Mouse (Mus musculus): ENCODE data around the gene Hmgn2. TPM values are rescaled to one million over a fixed set of nuclear protein-coding genes. Genes with fewer than 3 reads are reported as not detected.
"Not testable (repeated sequence)": the region's sequence is repeated elsewhere in the genome, so short reads cannot be mapped to it uniquely, and the experiment has no call there.

Gene Hmgn2
- polyA plus RNA-seq, 1 experiment: 108 TPM

GRCm38 (mm10) chr4:133929278-133929670 lies 39.2 kb downstream of the Hmgn2 start:
- H3K36me3 ChIP-seq (ENCODE audit: control insufficient read depth, insufficient read depth): no peaks in the 10 kb centered on the region
- H3K4me2 ChIP-seq (ENCODE audit: low read depth): no peak overlapping the region
- H3K79me2 ChIP-seq (ENCODE audit: control insufficient read depth, insufficient read depth): no peaks in the 10 kb centered on the region
- no peak overlapping the region for H3K4me3 ChIP-seq
- TF ChIP-seq POLR2AphosphoS2 (IDR thresholded peaks at IDR 0.05; ENCODE audit: insufficient read length, low read depth): no peak
- TF ChIP-seq TCF12 (IDR thresholded peaks at IDR 0.05; ENCODE audit: insufficient read depth, poor library complexity, severe bottlenecking): no peak
- TF ChIP-seq MYOG (IDR thresholded peaks at IDR 0.05; ENCODE audit: control insufficient read depth in 1 of 3, insufficient read depth in 1 of 3, insufficient read length in 2 of 3, low read depth in 2 of 3): no peak
- TF ChIP-seq MYOD1 (IDR thresholded peaks at IDR 0.05; ENCODE audit: control insufficient read depth in 1 of 3, insufficient read length in 2 of 3, low read depth in 2 of 3): no peak
- TF ChIP-seq CEBPB (IDR thresholded peaks at IDR 0.05; ENCODE audit: insufficient read depth, poor library complexity, severe bottlenecking): no peak
- no peak for TF ChIP-seq TCF3 (IDR thresholded peaks at IDR 0.05; ENCODE audit: insufficient read length, low read depth)
- no peak for TF ChIP-seq E2F4 (IDR thresholded peaks at IDR 0.05; ENCODE audit: insufficient read depth)
- TF ChIP-seq USF1 (IDR thresholded peaks at IDR 0.05; ENCODE audit: low read depth): no peak
- no peak for TF ChIP-seq MAX (IDR thresholded peaks at IDR 0.05; ENCODE audit: low read depth)
- TF ChIP-seq REST (IDR thresholded peaks at IDR 0.05; ENCODE audit: insufficient read depth, insufficient read length): no peak
- TF ChIP-seq POLR2A (IDR thresholded peaks at IDR 0.05; ENCODE audit: insufficient read length, low read depth): no peak
- no peak for TF ChIP-seq SRF (IDR thresholded peaks at IDR 0.05; ENCODE audit: control insufficient read depth, insufficient read length, low read depth)
- H3ac ChIP-seq (ENCODE audit: control insufficient read depth, insufficient read length): no peak overlapping the region
- H3K27me3 ChIP-seq (ENCODE audit: control insufficient read depth, insufficient read depth, insufficient read length): no peaks in the 10 kb centered on the region

DNA sequence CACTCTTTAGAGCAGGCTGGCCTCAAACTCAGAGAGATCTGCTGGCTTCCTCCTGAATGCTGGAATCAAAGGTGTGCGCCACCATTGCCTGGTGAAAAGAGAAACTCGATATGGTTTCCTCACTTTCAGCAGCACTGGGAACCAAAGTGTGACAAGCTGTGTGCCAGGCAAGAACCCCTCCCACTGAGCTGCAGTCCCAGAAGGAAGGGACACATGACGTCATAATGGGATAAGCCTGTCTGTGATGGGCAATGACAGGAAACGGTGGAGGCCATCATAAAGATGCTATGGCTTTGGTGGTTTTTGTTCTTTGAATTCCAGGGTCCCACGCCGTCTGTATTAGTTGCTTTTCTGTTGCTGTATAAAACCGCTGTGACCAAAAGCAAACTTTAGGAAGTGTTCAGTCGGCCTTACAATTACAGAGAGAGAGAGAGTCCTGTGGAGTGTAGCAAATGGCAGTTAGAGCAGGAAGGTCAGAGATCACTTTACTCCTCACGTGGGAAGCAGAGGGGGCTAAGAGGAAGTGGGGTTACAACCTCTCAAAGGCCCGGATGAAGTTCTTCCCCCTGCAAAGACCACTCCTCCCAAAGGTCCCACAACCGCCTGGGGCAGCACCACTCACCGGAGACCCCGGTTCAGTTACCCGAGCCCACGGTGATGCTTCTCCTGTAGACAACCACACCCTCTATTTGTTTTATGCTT lies 39.7 kb downstream of the Hmgn2 start:
- H3ac ChIP-seq (ENCODE audit: control insufficient read depth, insufficient read length): no peak overlapping the region
- H3K79me2 ChIP-seq (ENCODE audit: control insufficient read depth, insufficient read depth): no peaks in the 10 kb centered on the region
- H3K4me2 ChIP-seq (ENCODE audit: low read depth): peak overlapping the region; percentile 14
- no peak overlapping the region for H3K4me3 ChIP-seq
- no peaks in the 10 kb centered on the region for H3K36me3 ChIP-seq (ENCODE audit: control insufficient read depth, insufficient read depth)
- TF ChIP-seq CEBPB (IDR thresholded peaks at IDR 0.05; ENCODE audit: insufficient read depth, poor library complexity, severe bottlenecking): no peak
- no peak for TF ChIP-seq POLR2AphosphoS2 (IDR thresholded peaks at IDR 0.05; ENCODE audit: insufficient read length, low read depth)
- TF ChIP-seq TCF3 (IDR thresholded peaks at IDR 0.05; ENCODE audit: insufficient read length, low read depth): no peak
- TF ChIP-seq SRF (IDR thresholded peaks at IDR 0.05; ENCODE audit: control insufficient read depth, insufficient read length, low read depth): no peak
- TF ChIP-seq MYOG (IDR thresholded peaks at IDR 0.05; ENCODE audit: control insufficient read depth in 1 of 3, insufficient read depth in 1 of 3, insufficient read length in 2 of 3, low read depth in 2 of 3): no peak
- no peak for TF ChIP-seq MYOD1 (IDR thresholded peaks at IDR 0.05; ENCODE audit: control insufficient read depth in 1 of 3, insufficient read length in 2 of 3, low read depth in 2 of 3)
- TF ChIP-seq USF1 (IDR thresholded peaks at IDR 0.05; ENCODE audit: low read depth): no peak
- TF ChIP-seq POLR2A (IDR thresholded peaks at IDR 0.05; ENCODE audit: insufficient read length, low read depth): no peak
- TF ChIP-seq REST (IDR thresholded peaks at IDR 0.05; ENCODE audit: insufficient read depth, insufficient read length): no peak
- no peak for TF ChIP-seq TCF12 (IDR thresholded peaks at IDR 0.05; ENCODE audit: insufficient read depth, poor library complexity, severe bottlenecking)
- TF ChIP-seq E2F4 (IDR thresholded peaks at IDR 0.05; ENCODE audit: insufficient read depth): no peak
- no peak for TF ChIP-seq MAX (IDR thresholded peaks at IDR 0.05; ENCODE audit: low read depth)
- no peaks in the 10 kb centered on the region for H3K27me3 ChIP-seq (ENCODE audit: control insufficient read depth, insufficient read depth, insufficient read length)

- Histone ChIP-seq H3K27me3 (ENCODE audit: control insufficient read depth, insufficient read depth, insufficient read length) (peaks cover 5% of the 10 kb centered on the region), H3K36me3 (ENCODE audit: control insufficient read depth, insufficient read depth) (no peaks in the 10 kb centered on the region), H3K4me2 (ENCODE audit: low read depth) (no peak overlapping the region), H3K79me2 (ENCODE audit: control insufficient read depth, insufficient read depth) (no peaks in the 10 kb centered on the region), H3K4me3 (no peak overlapping the region), H3ac (ENCODE audit: control insufficient read depth, insufficient read length) (no peak overlapping the region)
- TF ChIP-seq SRF (IDR thresholded peaks at IDR 0.05; ENCODE audit: control insufficient read depth, insufficient read length, low read depth) (no peak), REST (IDR thresholded peaks at IDR 0.05; ENCODE audit: insufficient read depth, insufficient read length) (no peak)
Measured at GRCm38 (mm10) chr4:133925204-133925603, 43.2 kb downstream of the Hmgn2 start.

- H3K36me3 ChIP-seq (ENCODE audit: control insufficient read depth, insufficient read depth): no peaks in the 10 kb centered on the region
- no peak overlapping the region for H3K4me2 ChIP-seq (ENCODE audit: low read depth)
- peaks cover 5% of the 10 kb centered on the region for H3K27me3 ChIP-seq (ENCODE audit: control insufficient read depth, insufficient read depth, insufficient read length)
- no peaks in the 10 kb centered on the region for H3K79me2 ChIP-seq (ENCODE audit: control insufficient read depth, insufficient read depth)
- H3ac ChIP-seq (ENCODE audit: control insufficient read depth, insufficient read length): no peak overlapping the region
- no peak overlapping the region for H3K4me3 ChIP-seq
- TF ChIP-seq MAX (IDR thresholded peaks at IDR 0.05; ENCODE audit: low read depth) (no peak), POLR2A (IDR thresholded peaks at IDR 0.05; ENCODE audit: insufficient read length, low read depth) (no peak), CEBPB (IDR thresholded peaks at IDR 0.05; ENCODE audit: insufficient read depth, poor library complexity, severe bottlenecking) (no peak), USF1 (IDR thresholded peaks at IDR 0.05; ENCODE audit: low read depth) (no peak), MYOD1 (IDR thresholded peaks at IDR 0.05; ENCODE audit: control insufficient read depth in 1 of 3, insufficient read length in 2 of 3, low read depth in 2 of 3) (no peak)
Measured at GRCm38 (mm10) chr4:133923743-133924142, 44.7 kb downstream of the Hmgn2 start.

DNA sequence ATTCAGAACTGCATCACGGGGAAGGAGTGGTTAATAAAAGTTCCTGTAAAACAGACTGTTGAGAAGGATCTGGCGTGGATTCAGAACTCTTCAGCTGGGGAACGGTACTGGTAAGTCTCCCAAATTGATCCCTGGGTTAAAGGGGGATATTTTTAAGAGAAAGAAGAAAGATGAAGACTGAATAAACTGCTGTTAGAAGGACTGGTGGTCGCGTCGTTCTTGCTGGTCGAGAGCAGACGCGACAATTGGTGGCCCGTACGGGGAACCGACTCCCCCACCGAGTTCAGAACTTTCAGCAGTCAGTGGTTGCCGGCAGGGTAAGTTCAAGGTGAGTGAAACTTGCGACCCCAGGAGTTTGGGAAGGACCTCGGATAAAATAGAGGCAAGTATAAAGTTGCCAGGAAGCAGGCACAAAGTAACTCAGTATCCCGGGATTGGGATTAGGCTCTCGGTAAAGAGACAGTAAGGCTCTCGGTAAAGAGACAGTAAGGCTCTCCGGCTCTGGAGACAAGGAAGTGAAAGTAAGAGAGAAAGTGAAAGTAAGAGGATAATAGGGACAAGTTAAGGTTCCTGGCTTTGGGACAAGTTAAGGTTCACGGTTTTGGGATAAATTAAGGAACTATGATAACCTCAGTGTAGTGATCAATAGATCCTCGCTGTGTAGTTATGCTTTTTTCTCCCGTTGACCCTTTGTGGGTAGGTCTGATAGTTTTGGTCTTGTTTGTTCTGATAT lies 50.2 kb downstream of the Hmgn2 start:
- not testable (repeated sequence) for H3K79me2 ChIP-seq (ENCODE audit: control insufficient read depth, insufficient read depth); H3ac ChIP-seq (ENCODE audit: control insufficient read depth, insufficient read length); H3K4me3 ChIP-seq; H3K4me2 ChIP-seq (ENCODE audit: low read depth); H3K36me3 ChIP-seq (ENCODE audit: control insufficient read depth, insufficient read depth); H3K27me3 ChIP-seq (ENCODE audit: control insufficient read depth, insufficient read depth, insufficient read length)

Other genes with a start within 250 kb of the Hmgn2 start
- 23.2 TPM for gene Arid1a, start 211.9 kb downstream of the Hmgn2 start, polyA plus RNA-seq (2012; fragmentation: generic; extraction: Trizol)
- gene Rps6ka1, start 80.9 kb downstream of the Hmgn2 start, polyA plus RNA-seq (2012; fragmentation: generic; extraction: Trizol): 1.7 TPM
- 30.5 TPM for gene Dhdds, start 32.3 kb upstream of the Hmgn2 start, polyA plus RNA-seq (2012; fragmentation: generic; extraction: Trizol)
- 0.16 TPM for gene Lin28a, start 50.2 kb upstream of the Hmgn2 start, polyA plus RNA-seq (2012; fragmentation: generic; extraction: Trizol)
- gene Zfp683, start 85.2 kb upstream of the Hmgn2 start, polyA plus RNA-seq (2012; fragmentation: generic; extraction: Trizol): not detected
- 0.58 TPM for gene Crybg2, start 92.2 kb upstream of the Hmgn2 start, polyA plus RNA-seq (2012; fragmentation: generic; extraction: Trizol)
- not detected for gene Cd52, start 126.4 kb upstream of the Hmgn2 start, polyA plus RNA-seq (2012; fragmentation: generic; extraction: Trizol)
- 1.5 TPM for gene Ubxn11, start 133.9 kb upstream of the Hmgn2 start, polyA plus RNA-seq (2012; fragmentation: generic; extraction: Trizol)
- 262 TPM for gene Sh3bgrl3, start 160.1 kb upstream of the Hmgn2 start, polyA plus RNA-seq (2012; fragmentation: generic; extraction: Trizol)
- 21.4 TPM for gene Cep85, start 218.5 kb upstream of the Hmgn2 start, polyA plus RNA-seq (2012; fragmentation: generic; extraction: Trizol)
- gene Gm7534, start 234.4 kb upstream of the Hmgn2 start, polyA plus RNA-seq (2012; fragmentation: generic; extraction: Trizol): not detected